Mouse (Mus musculus) lung, embryonic 16.5 days (tissue): ENCODE data around the gene Marco. TPM values are rescaled to one million over a fixed set of nuclear protein-coding genes. Genes with fewer than 3 reads are reported as not detected.
A peak's percentile ranks its signal among the peaks of the same experiment; 100 is the strongest.

Experiments used
- ATAC-seq: fragments of 200-750 bp; cut with Nextera tagmentation; 2 replicates; pipeline ENCODE4 v1.8.0; 2017; ENCODE audit warnings: low read depth, mild to moderate bottlenecking, moderate library complexity
- H3K27ac ChIP-seq: fragments of 300-500 bp; sonication (generic); 2 replicates; pipeline ENCODE4 v1.5.1; 2014; ENCODE audit warnings: mild to moderate bottlenecking, control low read depth, low read length
- H3K27me3 ChIP-seq: fragments of 300-500 bp; sonication (generic); 2 replicates; pipeline ENCODE4 v1.6.1; 2014; ENCODE audit warnings: low read depth, low read length, mixed read lengths; ENCODE audit not compliant: control insufficient read depth, insufficient read depth
- H3K36me3 ChIP-seq: fragments of 300-500 bp; sonication (generic); 2 replicates; pipeline ENCODE4 v1.6.1; 2014; ENCODE audit warnings: low read length; ENCODE audit not compliant: control insufficient read depth, insufficient read depth
- H3K4me1 ChIP-seq: fragments of 300-500 bp; sonication (generic); replicated peaks from 2 replicates; pipeline ENCODE4 v1.6.1; 2014; ENCODE audit warnings: low read length, mixed read lengths; ENCODE audit not compliant: control insufficient read depth, insufficient read depth
- H3K4me2 ChIP-seq: fragments of 300-500 bp; sonication (generic); 2 replicates; pipeline ENCODE4 v1.6.1; 2014; ENCODE audit warnings: low read depth, low read length, control low read depth
- H3K4me3 ChIP-seq: fragments of 300-500 bp; sonication (generic); 2 replicates; pipeline ENCODE4 v1.5.1; 2014; ENCODE audit warnings: mild to moderate bottlenecking, low read length, control low read depth
- H3K9ac ChIP-seq: fragments of 300-500 bp; sonication (generic); 2 replicates; pipeline ENCODE4 v1.6.1; 2014; ENCODE audit warnings: low read length, control low read depth
- H3K9me3 ChIP-seq: fragments of 300-500 bp; sonication (generic); 2 replicates; pipeline ENCODE4 v1.6.1; 2016; ENCODE audit warnings: low read length; ENCODE audit not compliant: control insufficient read depth
- WGBS: fragments of 180-500 bp; shearing (Covaris S2); extraction: QIAGEN DNeasy Blood & Tissue Kit; methylation state at CpG from one replicate; pipeline ENCODE4 v1.1.7; 2014; 5-methylcytosine and 5-hydroxymethylcytosine counted together
- polyA plus RNA-seq: library from polyadenylated mRNA; unstranded; fragments of >200 nt; fragmentation: Nextera tagmentation; extraction: Ambion mirVana; gene quantifications from 2 replicates; pipeline ENCODE4 v1.2.1, GENCODE M21; 2015

The Marco gene
- polyA plus RNA-seq = 0.28 and 0.43 TPM in 2 replicates

DNA sequence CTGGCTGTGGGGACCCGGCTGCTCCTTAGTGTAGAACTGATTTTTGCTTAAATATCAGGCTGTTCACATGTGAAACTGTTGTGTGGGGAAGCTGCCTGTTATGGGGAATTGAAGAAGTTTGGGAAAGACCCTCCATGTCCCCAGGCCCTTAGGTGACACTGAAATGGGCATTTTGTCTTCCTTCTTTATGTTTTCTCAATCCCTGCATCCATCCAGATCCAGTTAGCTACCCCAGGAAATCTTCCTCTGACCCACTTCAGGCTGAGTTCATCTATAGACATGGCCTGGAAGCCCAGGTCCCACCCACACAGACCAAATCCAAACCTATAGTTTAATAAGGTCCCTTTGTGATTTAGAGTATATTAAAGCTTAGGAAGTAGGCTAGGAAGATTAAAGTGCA lies at the start of gene Marco:
Gene Marco (minus strand): TSS at position 101 of the 400 bp plus-strand sequence.
- Histone ChIP-seq H3K4me2 (no peak within 1 kb of the TSS), H3K4me3 (no peak within 1 kb of the TSS), H3K27me3 (no peaks in the 10 kb centered on the region), H3K4me1 (no peaks in the 10 kb centered on the region), H3K9ac (no peak within 1 kb of the TSS), H3K27ac (no peak within 1 kb of the TSS), H3K36me3 (no peaks in the 10 kb centered on the region), H3K9me3 (no peaks in the 10 kb centered on the region)
- no peak for ATAC-seq
- WGBS = 56% methylated on average over 1 of the region's 1 CpGs

- H3K27ac ChIP-seq = no peak overlapping the region
- no peaks in the 10 kb centered on the region for H3K9me3 ChIP-seq
- no peaks in the 10 kb centered on the region for H3K27me3 ChIP-seq
- H3K4me1 ChIP-seq = no peaks in the 10 kb centered on the region
- H3K36me3 ChIP-seq = no peaks in the 10 kb centered on the region
- ATAC-seq = no peak
- 62% methylated on average over 7 of the region's 7 CpGs for WGBS
- no peak overlapping the region for H3K9ac ChIP-seq
- H3K4me3 ChIP-seq = no peak overlapping the region
- no peak overlapping the region for H3K4me2 ChIP-seq
Observed at GRCm38 (mm10) chr1:120539506-120540029, 34.7 kb upstream of the Marco start.

GRCm38 (mm10) chr1:120536998-120537397 lies 32.2 kb upstream of the Marco start:
- no peak overlapping the region for H3K27ac ChIP-seq
- no peaks in the 10 kb centered on the region for H3K27me3 ChIP-seq
- no peaks in the 10 kb centered on the region for H3K4me1 ChIP-seq
- no peak for ATAC-seq
- H3K9me3 ChIP-seq = no peaks in the 10 kb centered on the region
- H3K36me3 ChIP-seq = no peaks in the 10 kb centered on the region
- 77% methylated on average over 1 of the region's 1 CpGs for WGBS
- H3K4me3 ChIP-seq = no peak overlapping the region
- no peak overlapping the region for H3K9ac ChIP-seq
- H3K4me2 ChIP-seq = no peak overlapping the region

GRCm38 (mm10) chr1:120535919-120536318 lies 31.1 kb upstream of the Marco start:
- Histone ChIP-seq H3K36me3 (no peaks in the 10 kb centered on the region), H3K27ac (no peak overlapping the region), H3K4me1 (no peaks in the 10 kb centered on the region), H3K9ac (no peak overlapping the region), H3K4me2 (no peak overlapping the region), H3K9me3 (no peaks in the 10 kb centered on the region), H3K4me3 (no peak overlapping the region), H3K27me3 (no peaks in the 10 kb centered on the region)
- no peak for ATAC-seq
- WGBS = 84% methylated on average over 1 of the region's 1 CpGs

GRCm38 (mm10) chr1:120532321-120532916 lies 27.6 kb upstream of the Marco start:
- ATAC-seq = no peak
- Histone ChIP-seq H3K9me3 (no peaks in the 10 kb centered on the region), H3K27ac (no peak overlapping the region), H3K9ac (no peak overlapping the region), H3K36me3 (no peaks in the 10 kb centered on the region), H3K4me3 (no peak overlapping the region), H3K27me3 (no peaks in the 10 kb centered on the region), H3K4me2 (no peak overlapping the region), H3K4me1 (no peaks in the 10 kb centered on the region)
- WGBS = 68% methylated on average over 6 of the region's 6 CpGs

DNA sequence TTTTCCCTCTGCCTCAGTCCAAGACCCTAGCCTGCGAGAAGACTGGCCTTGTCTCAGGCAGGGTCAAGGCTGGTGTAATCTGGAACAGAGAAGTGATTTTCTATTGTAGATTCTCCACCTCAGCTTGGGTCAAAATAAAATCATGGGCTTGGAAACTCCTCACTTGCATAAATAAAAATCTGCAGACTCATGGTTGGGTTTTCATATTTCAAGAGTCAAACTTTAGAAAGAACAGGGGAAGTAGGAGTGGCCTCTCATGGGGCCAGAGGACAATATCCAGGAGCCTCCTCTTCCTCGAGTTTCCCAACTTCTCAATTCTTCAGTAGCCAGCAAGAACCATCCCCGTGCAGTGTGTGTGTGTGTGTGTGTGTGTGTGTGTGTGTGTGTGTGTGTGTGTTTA lies 26.9 kb upstream of the Marco start:
- H3K9me3 ChIP-seq = no peaks in the 10 kb centered on the region
- H3K27ac ChIP-seq = no peak overlapping the region
- H3K4me3 ChIP-seq = no peak overlapping the region
- H3K9ac ChIP-seq = no peak overlapping the region
- H3K4me1 ChIP-seq = no peaks in the 10 kb centered on the region
- no peak overlapping the region for H3K4me2 ChIP-seq
- ATAC-seq = no peak
- H3K36me3 ChIP-seq = no peaks in the 10 kb centered on the region
- 46% methylated on average over 3 of the region's 3 CpGs for WGBS
- H3K27me3 ChIP-seq = no peaks in the 10 kb centered on the region

DNA sequence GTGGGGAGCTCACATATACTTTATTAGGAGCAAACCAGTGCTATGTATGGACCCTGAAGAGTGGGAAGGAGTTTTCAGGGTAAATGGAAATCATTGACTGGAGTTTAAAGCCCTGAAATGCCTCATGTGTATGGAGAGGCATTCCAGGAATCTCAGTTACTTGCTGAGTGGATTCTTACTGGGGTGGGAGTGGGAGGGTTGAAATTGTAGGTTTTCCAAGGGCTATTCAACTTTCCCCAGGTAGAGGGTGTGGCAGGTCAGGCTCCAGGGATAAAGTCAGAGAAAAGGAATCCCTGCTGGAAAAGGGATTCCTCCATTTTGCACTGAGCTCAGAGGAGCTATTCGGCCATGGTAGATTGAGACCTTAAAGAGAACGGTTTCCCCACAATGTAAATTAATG lies 25.1 kb upstream of the Marco start:
- Histone ChIP-seq H3K27ac (no peak overlapping the region), H3K4me3 (no peak overlapping the region), H3K4me2 (no peak overlapping the region), H3K9ac (no peak overlapping the region), H3K36me3 (no peaks in the 10 kb centered on the region), H3K4me1 (no peaks in the 10 kb centered on the region), H3K9me3 (no peaks in the 10 kb centered on the region), H3K27me3 (no peaks in the 10 kb centered on the region)
- peak; percentile 57 for ATAC-seq
- 70% methylated on average over 2 of the region's 2 CpGs for WGBS

GRCm38 (mm10) chr1:120517618-120518017 lies 12.8 kb upstream of the Marco start:
- no peak overlapping the region for H3K4me3 ChIP-seq
- no peak overlapping the region for H3K4me2 ChIP-seq
- H3K4me1 ChIP-seq = no peaks in the 10 kb centered on the region
- WGBS = 69% methylated on average over 7 of the region's 7 CpGs
- ATAC-seq = no peak
- H3K9me3 ChIP-seq = no peaks in the 10 kb centered on the region
- H3K27me3 ChIP-seq = no peaks in the 10 kb centered on the region
- H3K36me3 ChIP-seq = no peaks in the 10 kb centered on the region
- no peak overlapping the region for H3K9ac ChIP-seq
- H3K27ac ChIP-seq = no peak overlapping the region

DNA sequence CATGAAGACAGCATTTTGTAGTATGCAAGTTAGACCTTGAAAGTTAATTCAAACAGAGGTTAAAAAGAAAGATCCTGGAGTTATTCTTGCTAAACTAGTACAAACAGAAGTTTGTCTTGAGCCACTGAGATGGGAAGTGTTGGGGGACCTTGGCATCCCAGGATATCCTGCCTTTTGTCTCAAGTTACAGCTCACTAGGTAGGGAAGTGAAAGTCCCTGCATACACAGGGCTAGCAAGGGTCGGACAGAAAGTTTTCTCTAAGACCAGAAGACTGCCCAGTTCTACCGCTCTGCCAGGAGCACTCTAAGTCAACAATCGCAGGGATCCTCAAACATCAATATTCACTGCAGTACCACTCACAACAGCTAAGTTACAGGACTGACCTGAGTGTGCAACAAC lies 5.5 kb upstream of the Marco start:
- no peak overlapping the region for H3K27ac ChIP-seq
- no peak overlapping the region for H3K4me2 ChIP-seq
- H3K9me3 ChIP-seq = no peaks in the 10 kb centered on the region
- H3K36me3 ChIP-seq = no peaks in the 10 kb centered on the region
- H3K9ac ChIP-seq = no peak overlapping the region
- H3K4me1 ChIP-seq = no peaks in the 10 kb centered on the region
- no peak overlapping the region for H3K4me3 ChIP-seq
- WGBS = 61% methylated on average over 3 of the region's 3 CpGs
- H3K27me3 ChIP-seq = no peaks in the 10 kb centered on the region
- no peak for ATAC-seq
